Mouse (Mus musculus): Measurements from ENCODE around the gene Arl8b.

- TF ChIP-seq POLR2A (IDR thresholded peaks at IDR 0.05; ENCODE audit: borderline replicate concordance, control insufficient read depth, low read depth, low read length) (no peak), CTCF (IDR thresholded peaks at IDR 0.05; ENCODE audit: control insufficient read depth, insufficient read depth, low read length) (no peak)
These were observed 46.8 kb downstream of the Arl8b start for GRCm38 (mm10) chr6:108829386-108830370.
